Mouse (Mus musculus): ENCODE data around the gene Ndufb4. TPM values are rescaled to one million over a fixed set of nuclear protein-coding genes. Genes with fewer than 3 reads are reported as not detected.

The Ndufb4 gene
- polyA plus RNA-seq, 1 experiment from 2014 or later: 58.1 TPM

DNA sequence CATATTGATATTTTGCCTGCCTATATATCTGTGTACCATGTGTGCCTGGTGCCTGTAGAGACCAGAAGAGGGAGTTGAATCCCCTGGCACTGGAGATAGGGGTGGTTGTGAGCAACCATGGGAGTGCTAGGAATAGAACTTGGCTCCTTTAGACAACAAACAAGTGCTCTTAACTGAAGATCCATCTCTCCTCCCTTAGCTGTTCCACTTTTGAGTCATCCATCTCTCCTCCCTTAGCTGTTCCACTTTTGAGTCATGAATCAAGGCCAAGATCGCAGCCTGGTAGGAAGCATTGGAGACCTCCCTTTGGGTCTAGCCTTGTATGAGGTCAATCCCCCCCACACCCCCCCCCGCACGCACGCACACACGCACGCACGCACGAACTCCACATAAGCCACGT, 39.7 kb downstream of the Ndufb4 start:
- ATAC-seq (ENCODE audit: low FRiP score, low TSS enrichment): no peak
- Histone ChIP-seq H3K27me3 (ENCODE audit: control insufficient read depth, insufficient read depth, low read length) (no peaks in the 10 kb centered on the region), H3K9me3 (ENCODE audit: control insufficient read depth, low read length) (no peaks in the 10 kb centered on the region), H3K27ac (ENCODE audit: low read depth, low read length) (no peak overlapping the region), H3K36me3 (ENCODE audit: control insufficient read depth, insufficient read depth, low read length) (no peaks in the 10 kb centered on the region), H3K4me3 (ENCODE audit: low read length) (no peak overlapping the region), H3K4me1 (ENCODE audit: control insufficient read depth, insufficient read depth, low read length) (peaks cover 4% of the 10 kb centered on the region; the same call in 1 of the 2 replicates), H3K9ac (ENCODE audit: low read depth, low read length) (no peak overlapping the region), H3K4me2 (replicated peaks; ENCODE audit: low read depth, low read length) (no peak overlapping the region)
- WGBS: 85% methylated on average over 9 of the region's 9 CpGs

DNA sequence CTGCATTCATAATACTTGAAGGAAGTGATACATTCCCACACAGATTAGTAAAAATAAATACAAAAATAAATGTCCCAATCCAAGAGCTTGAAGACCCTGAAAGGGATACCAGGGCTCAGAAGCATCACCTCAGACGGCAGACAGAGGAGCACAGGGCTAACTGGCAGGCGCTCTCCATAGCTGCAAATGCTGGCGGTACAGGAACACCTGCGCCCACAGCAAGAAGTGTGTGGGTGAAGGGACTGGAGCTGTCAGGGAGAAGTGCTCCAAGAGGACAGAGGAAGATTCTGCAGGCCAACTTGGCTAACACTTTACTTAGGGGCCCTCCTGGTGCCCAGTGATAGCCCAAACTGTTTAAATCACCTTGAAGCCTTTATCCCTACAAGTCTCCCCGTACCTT, 42.2 kb downstream of the Ndufb4 start:
- Histone ChIP-seq H3K27ac (ENCODE audit: low read depth, low read length) (no peak overlapping the region), H3K4me2 (replicated peaks; ENCODE audit: low read depth, low read length) (no peak overlapping the region), H3K9me3 (ENCODE audit: control insufficient read depth, low read length) (no peaks in the 10 kb centered on the region), H3K36me3 (ENCODE audit: control insufficient read depth, insufficient read depth, low read length) (no peaks in the 10 kb centered on the region), H3K9ac (ENCODE audit: low read depth, low read length) (no peak overlapping the region), H3K27me3 (ENCODE audit: control insufficient read depth, insufficient read depth, low read length) (no peaks in the 10 kb centered on the region), H3K4me1 (ENCODE audit: control insufficient read depth, insufficient read depth, low read length) (no peaks in the 10 kb centered on the region), H3K4me3 (ENCODE audit: low read length) (no peak overlapping the region)
- ATAC-seq (ENCODE audit: low FRiP score, low TSS enrichment): no peak
- 92% methylated on average over 5 of the region's 5 CpGs for WGBS

- Histone ChIP-seq H3K36me3 (ENCODE audit: control insufficient read depth, insufficient read depth, low read length) (no peaks in the 10 kb centered on the region), H3K27me3 (ENCODE audit: control insufficient read depth, insufficient read depth, low read length) (no peaks in the 10 kb centered on the region), H3K9ac (ENCODE audit: low read depth, low read length) (no peak overlapping the region), H3K4me3 (ENCODE audit: low read length) (no peak overlapping the region), H3K27ac (ENCODE audit: low read depth, low read length) (no peak overlapping the region), H3K4me1 (ENCODE audit: control insufficient read depth, insufficient read depth, low read length) (no peaks in the 10 kb centered on the region), H3K4me2 (replicated peaks; ENCODE audit: low read depth, low read length) (no peak overlapping the region), H3K9me3 (ENCODE audit: control insufficient read depth, low read length) (no peaks in the 10 kb centered on the region)
- no peak for ATAC-seq (ENCODE audit: low FRiP score, low TSS enrichment)
- WGBS: 60% methylated on average over 7 of the region's 7 CpGs
These were observed 43.2 kb downstream of the Ndufb4 start for GRCm38 (mm10) chr16:37611072-37611471.

DNA sequence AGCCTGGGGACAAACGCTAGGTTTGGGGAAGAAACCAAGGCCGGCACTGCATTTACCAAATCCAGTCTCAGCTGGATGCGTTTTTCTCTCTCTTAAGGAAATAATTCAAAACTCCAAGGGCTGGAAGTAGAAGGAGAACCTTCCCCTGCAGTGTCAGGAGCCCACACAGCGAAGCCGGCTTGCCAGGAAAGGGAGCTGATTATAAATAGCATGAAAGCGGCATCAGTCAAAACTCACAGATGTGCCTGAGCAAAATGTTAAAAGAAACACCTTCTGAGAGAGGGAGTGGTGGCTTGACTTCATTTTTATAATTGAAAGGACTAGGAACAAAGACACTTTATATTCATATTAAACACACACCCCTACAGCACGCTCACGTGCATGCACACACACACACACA, 43.9 kb downstream of the Ndufb4 start:
- Histone ChIP-seq H3K36me3 (ENCODE audit: control insufficient read depth, insufficient read depth, low read length) (no peaks in the 10 kb centered on the region), H3K27ac (ENCODE audit: low read depth, low read length) (no peak overlapping the region), H3K27me3 (ENCODE audit: control insufficient read depth, insufficient read depth, low read length) (no peaks in the 10 kb centered on the region), H3K4me3 (ENCODE audit: low read length) (no peak overlapping the region), H3K4me2 (replicated peaks; ENCODE audit: low read depth, low read length) (no peak overlapping the region), H3K9me3 (ENCODE audit: control insufficient read depth, low read length) (no peaks in the 10 kb centered on the region), H3K9ac (ENCODE audit: low read depth, low read length) (no peak overlapping the region), H3K4me1 (ENCODE audit: control insufficient read depth, insufficient read depth, low read length) (no peaks in the 10 kb centered on the region)
- no peak for ATAC-seq (ENCODE audit: low FRiP score, low TSS enrichment)
- WGBS: 88% methylated on average over 8 of the region's 8 CpGs

GRCm38 (mm10) chr16:37604243-37604642, 50.0 kb downstream of the Ndufb4 start:
- WGBS: 86% methylated on average over 6 of the region's 6 CpGs
- Histone ChIP-seq H3K9ac (ENCODE audit: low read depth, low read length) (no peak overlapping the region), H3K4me2 (replicated peaks; ENCODE audit: low read depth, low read length) (no peak overlapping the region), H3K9me3 (ENCODE audit: control insufficient read depth, low read length) (no peaks in the 10 kb centered on the region), H3K27me3 (ENCODE audit: control insufficient read depth, insufficient read depth, low read length) (no peaks in the 10 kb centered on the region), H3K4me1 (ENCODE audit: control insufficient read depth, insufficient read depth, low read length) (no peaks in the 10 kb centered on the region), H3K27ac (ENCODE audit: low read depth, low read length) (no peak overlapping the region), H3K4me3 (ENCODE audit: low read length) (no peak overlapping the region), H3K36me3 (ENCODE audit: control insufficient read depth, insufficient read depth, low read length) (no peaks in the 10 kb centered on the region)
- ATAC-seq (ENCODE audit: low FRiP score, low TSS enrichment): no peak

DNA sequence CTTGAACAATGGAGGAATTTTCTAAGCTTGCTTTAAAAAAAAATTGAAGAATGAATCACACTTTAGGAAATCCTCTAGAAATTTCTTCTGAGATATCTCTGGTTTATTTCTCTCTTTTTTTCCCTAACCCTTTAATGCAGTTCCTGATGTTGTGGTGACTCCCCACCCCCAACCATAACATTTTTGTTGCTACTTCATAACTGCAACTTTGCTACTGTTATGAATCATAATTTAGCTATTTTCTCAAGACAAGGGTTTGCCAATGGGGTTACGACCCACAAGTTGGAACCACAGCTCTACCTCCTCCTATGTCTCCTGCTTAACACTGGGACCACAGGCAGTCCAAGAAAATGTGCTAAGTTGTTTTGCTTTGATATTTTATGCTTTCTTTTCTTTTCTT, 50.8 kb downstream of the Ndufb4 start:
- Histone ChIP-seq H3K27ac (ENCODE audit: low read depth, low read length) (no peak overlapping the region), H3K9ac (ENCODE audit: low read depth, low read length) (no peak overlapping the region), H3K36me3 (ENCODE audit: control insufficient read depth, insufficient read depth, low read length) (no peaks in the 10 kb centered on the region), H3K27me3 (ENCODE audit: control insufficient read depth, insufficient read depth, low read length) (no peaks in the 10 kb centered on the region), H3K4me2 (replicated peaks; ENCODE audit: low read depth, low read length) (no peak overlapping the region), H3K4me3 (ENCODE audit: low read length) (no peak overlapping the region), H3K9me3 (ENCODE audit: control insufficient read depth, low read length) (no peaks in the 10 kb centered on the region), H3K4me1 (ENCODE audit: control insufficient read depth, insufficient read depth, low read length) (no peaks in the 10 kb centered on the region)
- no peak for ATAC-seq (ENCODE audit: low FRiP score, low TSS enrichment)
- WGBS: 97% methylated on average over 1 of the region's 1 CpGs

- H3K27me3 ChIP-seq (ENCODE audit: control insufficient read depth, insufficient read depth, low read length): no peaks in the 10 kb centered on the region
- H3K9ac ChIP-seq (ENCODE audit: low read depth, low read length): no peak overlapping the region
- no peaks in the 10 kb centered on the region for H3K9me3 ChIP-seq (ENCODE audit: control insufficient read depth, low read length)
- H3K27ac ChIP-seq (ENCODE audit: low read depth, low read length): no peak overlapping the region
- H3K4me1 ChIP-seq (ENCODE audit: control insufficient read depth, insufficient read depth, low read length): no peaks in the 10 kb centered on the region
- H3K4me2 ChIP-seq (replicated peaks; ENCODE audit: low read depth, low read length): no peak overlapping the region
- H3K36me3 ChIP-seq (ENCODE audit: control insufficient read depth, insufficient read depth, low read length): no peaks in the 10 kb centered on the region
- no peak for ATAC-seq (ENCODE audit: low FRiP score, low TSS enrichment)
- no peak overlapping the region for H3K4me3 ChIP-seq (ENCODE audit: low read length)
- WGBS: 85% methylated on average over 3 of the region's 3 CpGs
These were observed 54.9 kb downstream of the Ndufb4 start for GRCm38 (mm10) chr16:37599326-37599725.

DNA sequence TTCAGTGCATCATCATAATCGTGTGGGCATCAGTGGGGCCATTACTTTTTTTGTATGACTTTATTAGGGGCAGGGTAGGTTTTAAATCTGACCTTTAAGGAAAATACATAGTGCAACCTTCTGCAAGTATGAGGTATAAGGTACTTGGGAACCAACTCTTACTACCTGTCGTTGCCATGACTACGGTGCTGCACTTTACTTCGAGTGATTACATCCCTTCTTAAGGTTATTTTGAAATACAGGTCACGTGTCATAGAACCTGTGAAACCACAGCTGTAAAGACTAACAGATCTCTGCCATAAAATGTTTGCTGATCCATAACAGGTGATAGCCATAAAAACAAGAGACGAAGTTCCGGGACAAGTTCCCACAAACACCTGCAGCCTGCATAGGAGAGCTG, 55.8 kb downstream of the Ndufb4 start:
- 79% methylated on average over 7 of the region's 7 CpGs for WGBS
- H3K36me3 ChIP-seq (ENCODE audit: control insufficient read depth, insufficient read depth, low read length): no peaks in the 10 kb centered on the region
- no peak overlapping the region for H3K4me3 ChIP-seq (ENCODE audit: low read length)
- no peaks in the 10 kb centered on the region for H3K27me3 ChIP-seq (ENCODE audit: control insufficient read depth, insufficient read depth, low read length)
- no peak overlapping the region for H3K9ac ChIP-seq (ENCODE audit: low read depth, low read length)
- no peak overlapping the region for H3K4me2 ChIP-seq (replicated peaks; ENCODE audit: low read depth, low read length)
- ATAC-seq (ENCODE audit: low FRiP score, low TSS enrichment): no peak
- H3K4me1 ChIP-seq (ENCODE audit: control insufficient read depth, insufficient read depth, low read length): no peaks in the 10 kb centered on the region
- H3K27ac ChIP-seq (ENCODE audit: low read depth, low read length): no peak overlapping the region
- no peaks in the 10 kb centered on the region for H3K9me3 ChIP-seq (ENCODE audit: control insufficient read depth, low read length)

DNA sequence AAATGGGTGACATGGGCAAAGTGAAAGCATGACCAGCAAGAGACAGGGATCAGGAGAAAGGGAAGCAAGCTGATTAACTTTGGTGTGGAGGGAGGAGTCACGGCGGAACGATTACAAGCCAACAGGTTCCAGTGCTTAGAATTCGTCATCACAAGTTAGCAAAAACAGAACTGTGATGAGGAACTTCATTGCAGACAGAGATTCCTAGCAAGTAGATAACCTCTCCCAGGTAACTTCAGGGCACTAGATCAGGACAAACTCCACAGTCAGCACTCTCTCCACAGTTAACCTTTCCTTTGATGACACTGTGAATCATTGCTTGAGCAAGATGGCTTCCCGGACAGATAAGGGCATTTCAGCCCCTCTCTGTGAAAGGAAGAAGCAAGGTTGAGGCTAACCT, 56.8 kb downstream of the Ndufb4 start:
- Histone ChIP-seq H3K27me3 (ENCODE audit: control insufficient read depth, insufficient read depth, low read length) (no peaks in the 10 kb centered on the region), H3K9ac (ENCODE audit: low read depth, low read length) (no peak overlapping the region), H3K9me3 (ENCODE audit: control insufficient read depth, low read length) (no peaks in the 10 kb centered on the region), H3K4me3 (ENCODE audit: low read length) (no peak overlapping the region), H3K4me1 (ENCODE audit: control insufficient read depth, insufficient read depth, low read length) (no peaks in the 10 kb centered on the region), H3K27ac (ENCODE audit: low read depth, low read length) (no peak overlapping the region), H3K4me2 (replicated peaks; ENCODE audit: low read depth, low read length) (no peak overlapping the region), H3K36me3 (ENCODE audit: control insufficient read depth, insufficient read depth, low read length) (no peaks in the 10 kb centered on the region)
- ATAC-seq (ENCODE audit: low FRiP score, low TSS enrichment): no peak
- 75% methylated on average over 5 of the region's 5 CpGs for WGBS

Data from kidney, embryonic 14.5 days (tissue).